19 mouse cellular contexts compared by ENCODE assay signal in genomic region chr10:117798436-117799035, GRCm38 (mm10). TPM values are rescaled to one million over a fixed set of nuclear protein-coding genes. Genes with fewer than 3 reads are reported as not detected.
DNase-seq lines count a peak whose midpoint lies in the region; ATAC-seq and TF ChIP-seq lines count a peak whose summit lies in the region.
"Had no signal": no experiment of that assay in that cellular context is flagged by ENCODE, and none has a peak within 500 bp of the region (broad histone marks: within the 10 kb centered on the region; RNA-seq: fewer than 3 reads in every experiment).

No protein-coding gene starts in this region.

- no peaks in the 10 kb centered on the region for H3K36me3 ChIP-seq in heart, embryonic 10.5 days
- no peaks in the 10 kb centered on the region for H3K36me3 ChIP-seq in kidney, embryonic 14.5 days (ENCODE audit: control insufficient read depth, insufficient read depth, low read length)
- no peaks in the 10 kb centered on the region for H3K36me3 ChIP-seq in thymus, adult 2 months (ENCODE audit: control insufficient read depth, insufficient read depth, low read length)
- H3K36me3 ChIP-seq: embryonic facial prominence, embryonic 10.5 days; heart, embryonic 12.5 days had no signal

- WGBS in heart, embryonic 10.5 days: 77% methylated on average over 6 of the region's 6 CpGs
- 70% methylated on average over 6 of the region's 6 CpGs for WGBS in kidney, embryonic 14.5 days
- 24% methylated on average over 6 of the region's 6 CpGs for WGBS in thymus, adult 2 months

- no peak for TF ChIP-seq CTCF in thymus, adult 2 months (IDR thresholded peaks at IDR 0.05; ENCODE audit: borderline replicate concordance, control insufficient read depth, extremely low read depth, insufficient read depth, low read length, poor library complexity)

- H3K4me1 ChIP-seq in heart, embryonic 10.5 days: peaks cover 2% of the 10 kb centered on the region; the same call in 1 of the 2 replicates
- no peaks in the 10 kb centered on the region for H3K4me1 ChIP-seq in kidney, embryonic 14.5 days (ENCODE audit: control insufficient read depth, insufficient read depth, low read length)
- peaks cover 20% of the 10 kb centered on the region for H3K4me1 ChIP-seq in thymus, adult 2 months (replicated peaks; ENCODE audit: control insufficient read depth, insufficient read depth, low read length)

- DNase-seq in heart, embryonic 10.5 days (ENCODE audit: low spot score): peak; percentile 33
- no peak for DNase-seq in heart, postnatal 4 days
- DNase-seq in kidney, postnatal 36 days: peak; percentile 18 to 38
- peak; percentile 48 for DNase-seq in thymus, adult 2 months
- peak; percentile 53 for DNase-seq in thymus, postnatal 4 days
- no peak for DNase-seq in lung, postnatal 14 days
- DNase-seq in embryo, embryonic 10 days (ENCODE audit: low spot score): no peak
- DNase-seq: adrenal gland, postnatal 25 days; cerebellum, adult 9-10 months; forebrain, postnatal 0 days; gastrocnemius, postnatal 14 days; heart, postnatal 10 days had no signal

- H3K9ac ChIP-seq in kidney, embryonic 14.5 days (ENCODE audit: low read depth, low read length): no peak overlapping the region
- H3K9ac ChIP-seq: forebrain, postnatal 0 days; heart, embryonic 12.5 days had no signal

- H3K4me2 ChIP-seq in kidney, embryonic 14.5 days (replicated peaks; ENCODE audit: low read depth, low read length): no peak overlapping the region
- H3K4me2 ChIP-seq: heart, embryonic 12.5 days; midbrain, embryonic 11.5 days had no signal

- H3K27ac ChIP-seq in heart, embryonic 10.5 days: no peak overlapping the region
- no peak overlapping the region for H3K27ac ChIP-seq in kidney, embryonic 14.5 days (ENCODE audit: low read depth, low read length)
- peak overlapping the region; percentile 90 for H3K27ac ChIP-seq in thymus, adult 2 months (ENCODE audit: control insufficient read depth, insufficient read depth, low read length)
- H3K27ac ChIP-seq: embryonic facial prominence, embryonic 10.5 days; hindbrain, postnatal 0 days; kidney, postnatal 0 days; left cerebral cortex, adult 2 months had no signal

- no peaks in the 10 kb centered on the region for H3K27me3 ChIP-seq in heart, embryonic 10.5 days (ENCODE audit: insufficient read depth, poor library complexity, severe bottlenecking)
- no peaks in the 10 kb centered on the region for H3K27me3 ChIP-seq in kidney, embryonic 14.5 days (ENCODE audit: control insufficient read depth, insufficient read depth, low read length)
- no peaks in the 10 kb centered on the region for H3K27me3 ChIP-seq in thymus, adult 2 months (ENCODE audit: control insufficient read depth, insufficient read depth, low read length)
- H3K27me3 ChIP-seq: heart, embryonic 12.5 days had no signal

- H3K9me3 ChIP-seq in heart, embryonic 10.5 days: no peaks in the 10 kb centered on the region
- no peaks in the 10 kb centered on the region; the same call in 1 of the 2 replicates for H3K9me3 ChIP-seq in kidney, embryonic 14.5 days (ENCODE audit: control insufficient read depth, low read length)

- ATAC-seq in kidney, embryonic 14.5 days (ENCODE audit: low FRiP score, low TSS enrichment): no peak
- ATAC-seq: forebrain, postnatal 0 days; hindbrain, postnatal 0 days had no signal

- no peak for TF ChIP-seq POLR2A in thymus, adult 2 months (IDR thresholded peaks at IDR 0.05; ENCODE audit: control insufficient read depth, extremely low read depth, insufficient read depth, low read length, poor library complexity)

- no peak overlapping the region for H3K4me3 ChIP-seq in heart, embryonic 10.5 days
- no peak overlapping the region for H3K4me3 ChIP-seq in kidney, embryonic 14.5 days (ENCODE audit: low read length)
- H3K4me3 ChIP-seq in thymus, adult 2 months (ENCODE audit: control insufficient read depth, insufficient read depth, low read length): no peak overlapping the region
- H3K4me3 ChIP-seq: embryonic facial prominence, embryonic 10.5 days; heart, embryonic 12.5 days; left cerebral cortex, adult 2 months had no signal

RNA-seq across cellular contexts. Expression of gene Nup107, which starts 6.0 kb away (rescaled TPM):
- polyA plus RNA-seq in heart, embryonic 10.5 days (2016; fragmentation: Nextera tagmentation; extraction: Ambion mirVana): 75.0 and 84.0 TPM in 2 replicates
- total RNA-seq in heart, postnatal 4 days (2021): 10 to 100 TPM; 23.6 to 26.3 TPM
- 48.6 and 77.5 TPM in 2 replicates for polyA plus RNA-seq in kidney, embryonic 14.5 days (2014; fragmentation: Nextera tagmentation; extraction: Ambion mirVana)
- polyA plus RNA-seq in thymus, adult 2 months (2012; rRNA removed): 21.4 and 26.1 TPM in 2 replicates

RNA-seq across cellular contexts. Expression of gene Rap1b, which starts 47.3 kb away (rescaled TPM):
- 132 and 170 TPM in 2 replicates for polyA plus RNA-seq in heart, embryonic 10.5 days (2016; fragmentation: Nextera tagmentation; extraction: Ambion mirVana)
- total RNA-seq in heart, postnatal 4 days (2021): 100 to 1,000 TPM; 101 to 103 TPM
- 139 and 176 TPM in 2 replicates for polyA plus RNA-seq in kidney, embryonic 14.5 days (2014; fragmentation: Nextera tagmentation; extraction: Ambion mirVana)
- polyA plus RNA-seq in thymus, adult 2 months (2012; rRNA removed): 59.8 and 60.9 TPM in 2 replicates

RNA-seq across cellular contexts. Expression of gene Slc35e3, which starts 52.4 kb away (rescaled TPM):
- polyA plus RNA-seq in heart, embryonic 10.5 days (2016; fragmentation: Nextera tagmentation; extraction: Ambion mirVana): 10.5 and 14.9 TPM in 2 replicates
- 1 to 10 TPM; 7.3 to 8.8 TPM for total RNA-seq in heart, postnatal 4 days (2021)
- 7.5 and 12.5 TPM in 2 replicates for polyA plus RNA-seq in kidney, embryonic 14.5 days (2014; fragmentation: Nextera tagmentation; extraction: Ambion mirVana)
- polyA plus RNA-seq in thymus, adult 2 months (2012; rRNA removed): 13.8 and 19.1 TPM in 2 replicates

Comparison
In these comparisons a context has a peak if more than half of its experiments do, and no peak if none do; other contexts are left out.
1. DNase-seq: peak in heart, embryonic 10.5 days (single experiment), kidney, postnatal 36 days (2 of 2), thymus, adult 2 months (single experiment) and thymus, postnatal 4 days (single experiment); none in heart, postnatal 4 days (single experiment), lung, postnatal 14 days (single experiment) and embryo, embryonic 10 days (single experiment).